Comparison of ENCODE assay signal across 8 mouse cellular contexts in the genomic region with DNA sequence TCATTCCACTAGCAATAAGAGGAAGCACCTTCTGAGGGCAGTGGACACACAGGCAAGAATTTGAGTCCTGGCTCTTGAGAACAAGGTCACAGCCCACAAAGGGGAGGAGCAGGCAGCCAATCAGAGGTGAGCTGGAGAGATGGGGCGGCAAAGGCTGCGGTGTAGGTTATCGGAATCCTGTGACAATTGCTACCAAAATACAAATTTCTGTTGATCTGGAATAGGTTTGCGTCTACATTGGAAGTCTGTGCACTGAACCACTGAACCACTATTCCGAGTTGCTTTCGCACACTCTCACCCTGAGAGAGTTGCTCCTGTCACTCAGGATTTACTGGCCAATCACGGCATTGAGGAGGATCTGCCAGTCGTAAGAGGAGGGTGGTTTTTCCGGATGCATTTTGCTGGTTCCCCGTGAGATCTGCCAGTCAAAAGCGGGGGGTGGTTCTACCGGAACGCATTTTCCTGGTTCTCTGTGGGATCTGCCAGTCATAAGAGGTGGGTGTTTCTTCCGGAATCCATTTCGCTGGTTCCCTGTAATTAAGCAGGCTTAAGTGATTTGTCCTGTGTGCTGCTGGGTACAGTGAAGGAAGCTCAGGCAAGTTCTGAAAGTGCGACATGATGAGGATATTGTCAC. TPM values are rescaled to one million over a fixed set of nuclear protein-coding genes. Genes with fewer than 3 reads are reported as not detected.
DNase-seq lines count a peak whose midpoint lies in the region; ATAC-seq and TF ChIP-seq lines count a peak whose summit lies in the region.
"Not testable (repeated sequence)": the region's sequence is repeated elsewhere in the genome, so short reads cannot be mapped to it uniquely, and the experiment has no call there.

No protein-coding gene starts in this region.

- ATAC-seq in erythroid progenitor cell, adult 5-6 weeks (replicated peaks; ENCODE audit: low FRiP score, poor library complexity, severe bottlenecking): peak; percentile 100
- peak; percentile 100 for ATAC-seq in heart, embryonic 12.5 days (ENCODE audit: insufficient number of reproducible peaks, low FRiP score)
- ATAC-seq in kidney, postnatal 0 days (replicated peaks; ENCODE audit: low FRiP score, low read depth): peak; percentile 100
- ATAC-seq in liver, embryonic 11.5 days (replicated peaks; ENCODE audit: low FRiP score): peak; percentile 100
- ATAC-seq in stomach, embryonic 14.5 days (ENCODE audit: insufficient number of reproducible peaks, insufficient read depth, low FRiP score, low read depth): peak; percentile 100

- H3K9me3 ChIP-seq in heart, embryonic 12.5 days (replicated peaks); kidney, postnatal 0 days (replicated peaks; ENCODE audit: low read length); liver, embryonic 11.5 days (ENCODE audit: control insufficient read depth, low read length); stomach, embryonic 14.5 days (ENCODE audit: control insufficient read depth, low read depth, low read length): not testable (repeated sequence)

- H3K27ac ChIP-seq in heart, embryonic 12.5 days (ENCODE audit: poor library complexity, severe bottlenecking): peak overlapping the region; percentile 54
- H3K27ac ChIP-seq in kidney, postnatal 0 days: peak overlapping the region; percentile 71
- not testable (repeated sequence) for H3K27ac ChIP-seq in liver, embryonic 11.5 days (ENCODE audit: low read depth, low read length); stomach, embryonic 14.5 days (ENCODE audit: low read length)

- DNase-seq in CD4-positive helper T cell, adult 2 months (ENCODE audit: low read depth, low spot score): peak; percentile 93
- peak; percentile 88 for DNase-seq in brain, embryonic 18.5 days (ENCODE audit: low read depth, low spot score)
- DNase-seq in kidney, postnatal 0 days (ENCODE audit: low spot score): peak; percentile 98
- peak; percentile 75 for DNase-seq in liver, embryonic 11.5 days (ENCODE audit: low spot score)
- peak; percentile 89 for DNase-seq in naive thymus-derived CD4-positive, alpha-beta T cell, adult 2 months (ENCODE audit: low read depth)

- peak overlapping the region; percentile 50 for H3K4me3 ChIP-seq in heart, embryonic 12.5 days
- peak overlapping the region; percentile 51 for H3K4me3 ChIP-seq in kidney, postnatal 0 days (replicated peaks; ENCODE audit: low read depth, low read length)
- H3K4me3 ChIP-seq in liver, embryonic 11.5 days (ENCODE audit: low read depth, low read length): peak overlapping the region; percentile 63
- H3K4me3 ChIP-seq in stomach, embryonic 14.5 days (ENCODE audit: low read depth, low read length): peak overlapping the region; percentile 47

- H3K4me1 ChIP-seq in heart, embryonic 12.5 days (replicated peaks); kidney, postnatal 0 days (replicated peaks; ENCODE audit: insufficient read depth, low read length); liver, embryonic 11.5 days (replicated peaks; ENCODE audit: control insufficient read depth, insufficient read depth, low read length); stomach, embryonic 14.5 days (ENCODE audit: control insufficient read depth, insufficient read depth, low read length): not testable (repeated sequence)

- not testable (repeated sequence) for TF ChIP-seq CTCF in kidney, postnatal 0 days (IDR thresholded peaks at IDR 0.05; ENCODE audit: low read depth)

- WGBS in heart, embryonic 12.5 days: 2% methylated on average over 16 of the region's 16 CpGs
- WGBS in kidney, postnatal 0 days: 1% methylated on average over 16 of the region's 16 CpGs
- WGBS in liver, embryonic 11.5 days: 2% methylated on average over 16 of the region's 16 CpGs
- 1% methylated on average over 16 of the region's 16 CpGs for WGBS in stomach, embryonic 14.5 days

- not testable (repeated sequence) for H3K27me3 ChIP-seq in heart, embryonic 12.5 days (replicated peaks); kidney, postnatal 0 days (ENCODE audit: insufficient read depth, low read length); liver, embryonic 11.5 days (replicated peaks; ENCODE audit: control insufficient read depth, insufficient read depth, low read length); stomach, embryonic 14.5 days (ENCODE audit: control insufficient read depth, insufficient read depth, low read length)

- peak overlapping the region; percentile 68 for H3K4me2 ChIP-seq in heart, embryonic 12.5 days
- peak overlapping the region; percentile 64 for H3K4me2 ChIP-seq in kidney, postnatal 0 days (ENCODE audit: low read length)
- H3K4me2 ChIP-seq in liver, embryonic 11.5 days: peak overlapping the region; percentile 67
- H3K4me2 ChIP-seq in stomach, embryonic 14.5 days (replicated peaks; ENCODE audit: low read depth, low read length): peak overlapping the region; percentile 52

- peak overlapping the region; percentile 36 for H3K9ac ChIP-seq in heart, embryonic 12.5 days
- peak overlapping the region; percentile 49 for H3K9ac ChIP-seq in kidney, postnatal 0 days (ENCODE audit: low read depth, low read length)
- peak overlapping the region; percentile 57 for H3K9ac ChIP-seq in liver, embryonic 11.5 days (ENCODE audit: low read depth, low read length)
- H3K9ac ChIP-seq in stomach, embryonic 14.5 days (replicated peaks; ENCODE audit: low read depth, low read length): not testable (repeated sequence)

- not testable (repeated sequence) for H3K36me3 ChIP-seq in heart, embryonic 12.5 days; kidney, postnatal 0 days (ENCODE audit: insufficient read depth, low read length); liver, embryonic 11.5 days (ENCODE audit: control insufficient read depth, insufficient read depth, low read length); stomach, embryonic 14.5 days (ENCODE audit: control insufficient read depth, insufficient read depth, low read length)

RNA-seq across cellular contexts. Expression of a gene that starts 59.2 kb away (rescaled TPM):
- not detected in 2 replicates for total RNA-seq in erythroid progenitor cell, adult 5-6 weeks (2015; ENCODE audit: low replicate concordance)
- 1.2 TPM in 1 of 2 replicates, not detected in the other for total RNA-seq in erythroid progenitor cell, adult 5-6 weeks (2017; ENCODE audit: low replicate concordance)
- polyA plus RNA-seq in heart, embryonic 12.5 days (2016; fragmentation: Nextera tagmentation; extraction: Ambion mirVana): 3.6 and 4.0 TPM in 2 replicates
- polyA plus RNA-seq in kidney, postnatal 0 days (2015; fragmentation: Nextera tagmentation; extraction: Ambion mirVana): 4.9 and 5.6 TPM in 2 replicates
- polyA plus RNA-seq in liver, embryonic 11.5 days (2014; fragmentation: Nextera tagmentation; extraction: Ambion mirVana): 2.5 and 2.7 TPM in 2 replicates
- polyA plus RNA-seq in stomach, embryonic 14.5 days (2014; fragmentation: Nextera tagmentation; extraction: Ambion mirVana): 7.4 and 7.7 TPM in 2 replicates
